Mouse (Mus musculus): ENCODE measurements around the gene Rasal1.

- TF ChIP-seq CTCF (IDR thresholded peaks at IDR 0.05) (no peak), EP300 (IDR thresholded peaks at IDR 0.05; ENCODE audit: insufficient read depth, low read depth, low read length) (no peak), POLR2A (IDR thresholded peaks at IDR 0.05; ENCODE audit: insufficient read depth, low read depth, low read length) (no peak)
Observed at GRCm38 (mm10) chr5:120627515-120628300, 20.9 kb upstream of the Rasal1 start.

Measured in heart, adult 2 months (tissue).